Mouse (Mus musculus) gastrocnemius, adult 18-20 months (tissue): ENCODE results near the gene Soat1. TPM values are rescaled to one million over a fixed set of nuclear protein-coding genes. Genes with fewer than 3 reads are reported as not detected.
A peak's percentile ranks its signal among the peaks of the same experiment; 100 is the strongest.

ENCODE experiments used
- DNase-seq: peaks from one replicate; pipeline ENCODE4 v3.0.0; 2021; ENCODE audit warnings: low spot score
- total RNA-seq, 2 experiments: library from RNA; stranded (reverse); gene quantifications; 2 replicates each; pipeline ENCODE4 v1.2.3; 2021

Gene Soat1
- total RNA-seq, 2 experiments from 2014 or later: 3.2 to 4.9 TPM

DNA sequence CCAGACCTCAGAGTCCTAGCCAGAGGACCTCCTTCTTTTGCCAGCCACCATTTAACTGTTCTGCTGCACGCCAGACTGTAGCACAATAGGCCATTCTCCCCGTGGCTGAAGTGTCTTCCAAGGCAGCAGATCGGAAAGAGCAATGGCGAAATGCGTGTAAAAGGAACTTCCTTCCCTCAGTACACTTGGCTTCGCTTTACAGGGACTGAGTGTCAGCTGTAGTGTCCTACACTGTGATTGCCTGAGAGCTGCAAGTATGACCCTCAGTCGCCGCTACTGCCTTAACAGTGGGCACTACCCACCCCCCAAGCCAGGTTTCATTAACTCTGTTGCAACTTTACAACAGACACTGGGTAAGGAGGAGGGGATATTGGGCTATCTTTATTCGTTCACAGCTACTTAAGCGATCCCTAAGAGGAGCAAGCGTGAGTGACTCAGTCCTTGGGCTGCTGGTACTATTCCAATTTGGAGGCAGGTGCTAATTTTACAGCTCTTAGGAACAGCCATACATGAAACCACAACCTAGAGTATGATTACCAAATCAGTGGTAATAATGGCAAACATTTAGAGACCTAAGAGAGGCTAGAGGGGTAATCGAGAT is 6.4 kb downstream of the Soat1 start:
- DNase-seq: no peak

DNA sequence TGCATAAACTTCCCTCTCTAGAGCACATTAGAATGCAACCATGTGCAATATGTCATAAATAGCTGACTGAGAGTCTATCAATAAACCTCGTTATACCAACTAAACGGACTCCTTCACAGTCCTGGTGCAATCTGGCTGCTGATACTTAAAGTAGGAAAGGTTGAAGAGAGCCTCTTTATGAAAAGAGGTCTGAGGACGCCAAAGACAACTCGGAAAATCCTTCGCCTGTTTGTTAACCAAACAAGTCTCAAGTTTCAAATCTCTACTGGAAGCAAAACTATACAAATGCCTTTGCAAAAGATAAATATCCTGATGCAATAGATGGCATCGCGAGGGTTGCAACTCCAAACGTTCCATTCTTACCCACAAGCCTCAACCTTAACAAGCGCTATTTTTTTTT is 9.2 kb downstream of the Soat1 start:
- no peak for DNase-seq

DNA sequence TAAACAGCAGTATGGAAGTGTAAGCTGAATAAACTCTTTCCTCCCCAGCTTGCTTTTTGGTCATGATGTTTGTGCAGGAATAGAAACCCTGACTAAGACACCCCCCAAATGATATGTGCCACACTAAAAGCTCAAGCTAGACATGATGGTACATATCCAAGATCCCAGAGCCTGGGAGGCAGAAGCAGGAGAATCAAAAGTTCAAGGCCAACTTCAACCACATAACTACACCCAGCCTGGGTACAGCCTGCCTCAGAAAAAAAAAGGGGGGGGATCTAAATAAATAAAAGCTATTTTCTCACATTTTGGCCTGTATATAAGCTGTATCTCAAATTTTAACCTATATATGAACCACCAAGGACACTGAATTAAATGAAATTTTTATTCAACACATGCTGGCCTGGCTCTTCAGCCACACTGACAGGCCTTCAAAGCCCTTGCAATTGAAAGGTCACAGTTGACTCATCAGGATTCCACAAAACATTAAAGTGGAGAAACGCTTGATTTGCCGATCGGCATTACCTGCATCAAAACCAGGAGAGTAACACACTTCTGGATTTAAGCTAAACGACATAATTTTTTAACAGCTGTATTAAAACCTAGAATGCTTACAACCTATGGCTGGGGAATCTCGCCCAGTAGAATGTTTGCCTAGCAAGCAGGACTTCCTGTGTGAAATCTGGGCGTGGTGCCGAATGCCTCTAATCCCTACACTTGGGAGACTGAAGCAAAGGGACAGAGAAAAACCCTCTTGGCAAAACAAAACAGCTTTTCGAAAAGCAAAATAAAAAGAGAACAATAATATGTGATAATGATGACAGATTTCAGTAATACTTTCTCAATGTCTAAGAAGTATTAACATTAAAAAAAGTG is 9.9 kb downstream of the Soat1 start:
- no peak for DNase-seq

DNA sequence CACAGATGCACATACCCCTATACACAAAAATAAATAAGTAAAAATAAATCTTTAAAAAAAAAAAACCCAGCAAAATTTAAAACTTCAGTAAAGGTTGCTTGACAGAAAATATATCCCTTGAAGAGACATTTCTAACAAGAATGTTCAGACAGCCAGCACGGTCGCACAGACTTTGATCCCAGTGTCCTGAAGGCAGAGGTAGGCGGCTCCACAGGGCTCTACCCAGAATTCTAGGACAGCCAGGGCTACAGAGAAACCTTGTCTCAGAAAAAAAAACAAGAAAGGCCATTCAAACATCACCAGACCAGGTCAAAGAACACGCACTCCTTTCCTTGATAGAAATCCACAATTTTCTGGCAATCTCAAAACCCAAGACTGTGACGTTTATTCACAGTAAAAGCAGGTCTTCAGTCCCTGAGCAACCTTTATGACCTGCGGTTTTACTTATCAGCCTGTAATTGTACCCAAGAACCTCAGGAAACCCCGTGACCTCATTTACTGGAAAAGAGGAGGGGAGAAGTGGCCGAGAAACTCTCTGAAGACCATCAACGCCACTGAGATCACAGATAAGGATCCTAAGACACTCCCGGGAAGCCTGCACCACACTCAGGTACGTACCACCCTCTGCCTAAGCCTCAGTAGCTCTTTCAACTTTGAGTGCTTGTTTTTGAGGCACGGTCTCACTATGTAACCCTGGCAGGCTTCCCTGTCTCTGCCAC is 11.7 kb downstream of the Soat1 start:
- no peak for DNase-seq

DNA sequence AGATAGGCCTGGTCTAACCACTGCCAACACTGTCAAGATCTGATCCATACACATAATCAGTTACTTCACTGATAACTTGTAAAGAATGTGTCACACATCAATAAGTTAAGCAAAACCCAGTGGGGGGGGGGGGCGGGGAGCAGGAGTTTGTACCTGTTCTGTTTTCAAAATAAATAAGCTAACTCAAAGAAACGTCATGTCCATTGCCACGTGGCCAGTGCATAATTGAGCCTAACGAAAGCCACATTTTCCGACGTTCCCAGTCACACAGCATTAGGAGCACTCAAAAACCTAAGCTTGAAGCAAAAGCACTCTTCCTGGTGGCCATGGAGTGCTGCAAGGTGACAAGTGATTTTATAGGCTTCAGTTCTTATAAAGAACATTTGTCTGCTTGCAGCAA is 13.1 kb downstream of the Soat1 start:
- DNase-seq: no peak

DNA sequence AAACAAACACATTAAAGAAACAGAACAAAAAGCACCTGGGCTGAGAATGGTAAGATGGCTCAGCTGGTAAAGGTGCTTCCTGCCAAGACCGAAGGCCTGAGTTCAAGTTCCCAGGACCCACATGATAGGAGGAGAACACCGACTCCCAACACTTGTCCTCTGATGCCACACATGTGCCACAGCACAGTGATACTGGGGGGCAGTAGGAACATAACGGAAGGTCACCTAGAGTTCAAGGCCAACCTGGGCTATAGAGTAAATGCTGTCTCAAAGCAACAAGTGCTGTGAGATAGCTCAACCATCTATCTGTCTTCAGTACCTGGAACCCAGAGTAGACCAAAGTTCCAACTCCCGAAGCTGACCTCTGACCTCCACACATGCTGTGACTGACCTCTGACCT is 13.9 kb downstream of the Soat1 start:
- no peak for DNase-seq

DNA sequence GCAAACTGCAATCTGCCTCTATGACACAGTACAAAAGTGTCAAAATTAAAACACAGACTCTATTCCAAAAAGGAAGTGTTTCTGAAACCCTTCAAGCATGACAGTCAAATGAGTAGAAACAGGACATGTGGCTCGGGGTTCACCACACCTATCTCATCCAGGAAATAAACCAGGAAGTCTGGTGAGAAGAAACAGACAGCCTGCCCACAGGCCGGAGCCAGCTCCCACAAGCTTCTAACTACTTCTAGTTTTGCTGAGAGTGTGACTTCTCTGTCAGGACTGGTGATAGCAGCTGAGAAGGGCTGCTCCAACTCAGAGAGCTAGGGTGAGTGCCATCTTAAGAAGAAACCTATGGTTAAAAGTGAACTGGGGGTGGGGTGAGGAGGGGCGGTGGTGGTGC is 14.4 kb downstream of the Soat1 start:
- DNase-seq: no peak

DNA sequence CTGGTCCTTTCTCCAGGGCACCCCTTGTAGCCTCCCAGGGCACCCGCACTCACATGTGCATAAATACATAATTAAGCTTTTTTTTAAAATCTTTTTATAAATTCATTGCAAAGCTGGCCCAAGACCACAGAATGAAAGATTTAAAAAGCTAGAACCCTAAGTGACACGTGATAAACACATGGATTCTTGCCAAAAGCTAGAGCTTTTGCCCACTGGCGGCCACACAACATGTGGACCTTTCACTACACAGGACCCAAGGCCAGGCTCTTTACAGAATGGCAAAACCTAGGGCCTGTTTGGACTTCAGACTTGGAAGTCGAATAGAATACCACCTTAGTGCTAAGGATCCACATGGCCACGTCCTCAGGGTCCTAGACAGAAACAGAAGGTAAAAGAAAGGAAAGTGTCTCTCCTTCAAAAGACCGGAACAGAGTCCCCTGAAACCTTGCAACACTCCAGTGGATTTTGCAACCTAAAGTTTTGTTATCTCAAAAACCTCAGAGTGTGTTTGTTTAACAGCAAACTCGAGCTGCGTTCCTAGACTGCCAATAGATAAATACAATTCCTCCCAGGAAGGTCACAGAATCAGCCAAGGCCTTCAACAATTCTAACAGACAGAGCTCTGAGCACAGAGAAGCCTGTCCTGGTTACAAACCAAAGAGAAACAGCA is 15.6 kb downstream of the Soat1 start:
- no peak for DNase-seq

DNA sequence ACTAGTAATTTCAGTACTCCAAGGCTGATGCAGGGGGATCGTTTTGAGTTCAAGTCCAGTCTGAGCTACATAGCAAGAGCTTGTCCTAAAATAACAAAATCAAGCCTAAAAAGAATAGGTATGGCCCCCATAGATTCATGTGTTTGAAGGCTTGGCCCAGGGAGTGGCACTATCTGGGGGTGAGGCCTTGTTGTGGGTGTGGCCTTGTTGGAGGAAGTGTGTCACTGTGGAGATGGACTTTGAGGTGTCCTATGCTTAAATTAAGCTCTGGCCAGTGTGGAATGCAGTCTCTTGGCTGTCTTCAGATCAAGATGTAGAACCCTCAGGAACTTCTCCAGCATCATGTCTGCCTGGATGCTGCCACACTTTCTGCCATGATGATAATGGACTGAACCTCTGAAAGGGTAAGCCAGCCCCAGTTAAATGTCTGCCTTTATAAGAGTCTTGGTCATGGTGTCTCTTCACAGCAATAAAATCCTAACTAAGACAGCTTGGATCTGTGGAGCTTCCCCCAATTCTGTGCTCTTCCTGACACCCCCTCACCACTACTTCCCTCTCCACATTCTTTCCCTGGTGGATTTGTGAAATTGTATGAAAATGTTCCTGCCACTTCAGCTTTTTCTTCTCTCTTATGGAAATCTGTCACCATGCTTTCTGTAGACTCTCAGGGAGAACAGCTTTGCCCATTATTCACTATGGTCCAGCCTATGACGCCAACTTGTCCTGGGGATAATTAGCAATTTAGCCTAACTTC is 18.9 kb downstream of the Soat1 start:
- DNase-seq: no peak

DNA sequence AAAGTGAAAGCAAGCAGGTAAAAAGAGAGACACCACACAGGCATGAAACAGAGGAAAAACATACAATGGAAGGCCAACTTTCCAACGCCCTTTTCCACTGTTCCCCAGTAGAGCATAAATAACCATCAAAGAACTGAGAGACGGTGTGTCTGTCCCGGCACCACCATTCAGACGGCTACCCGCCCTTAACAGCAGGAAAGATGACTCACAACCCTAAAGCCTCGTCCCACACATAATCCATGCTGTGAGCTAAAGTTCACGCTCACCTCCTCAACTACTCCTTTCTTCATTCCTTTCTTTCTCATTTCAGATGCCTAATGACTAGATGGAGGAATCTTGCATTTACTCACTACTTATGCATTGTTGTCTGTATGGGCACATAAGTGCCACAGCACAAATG is 19.7 kb downstream of the Soat1 start:
- no peak for DNase-seq

DNA sequence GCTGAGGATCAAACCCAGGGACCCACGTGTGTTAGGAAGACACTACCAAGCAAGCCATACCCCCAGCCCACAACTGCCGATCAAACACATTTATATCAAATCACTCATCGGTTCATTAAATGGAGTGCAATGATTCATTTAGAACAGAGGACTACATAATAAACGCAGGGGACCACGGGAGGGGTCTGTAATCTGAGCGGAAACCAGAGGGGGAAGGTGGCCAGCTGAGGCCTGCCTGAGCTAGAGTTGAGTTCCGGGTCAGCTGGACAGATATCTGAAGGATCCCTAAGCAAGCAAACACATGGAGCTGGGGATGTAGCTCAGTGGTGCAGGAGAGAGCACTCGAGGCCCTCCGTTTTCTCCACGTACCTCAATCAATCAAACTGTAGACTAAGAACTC is 20.3 kb downstream of the Soat1 start:
- DNase-seq: no peak

DNA sequence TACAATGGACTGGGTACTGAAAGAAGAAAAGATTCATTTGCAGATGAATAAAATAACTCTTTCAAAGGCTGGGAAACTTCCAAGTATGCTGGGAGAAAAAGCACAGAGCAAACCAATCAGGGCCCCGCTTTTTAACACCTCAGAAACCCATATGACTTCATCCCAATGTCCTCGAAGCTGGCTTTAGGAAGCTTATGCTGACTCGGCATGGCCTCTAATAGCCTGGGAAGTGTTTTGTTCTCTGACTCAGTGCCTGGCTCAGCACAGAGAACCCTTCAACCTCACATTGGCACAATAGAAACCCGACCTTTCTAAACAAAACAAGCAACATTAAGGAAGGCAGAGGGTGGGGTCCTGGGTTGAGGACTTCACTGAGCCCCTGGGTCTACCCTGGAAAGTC is 23.7 kb downstream of the Soat1 start:
- DNase-seq: no peak

DNA sequence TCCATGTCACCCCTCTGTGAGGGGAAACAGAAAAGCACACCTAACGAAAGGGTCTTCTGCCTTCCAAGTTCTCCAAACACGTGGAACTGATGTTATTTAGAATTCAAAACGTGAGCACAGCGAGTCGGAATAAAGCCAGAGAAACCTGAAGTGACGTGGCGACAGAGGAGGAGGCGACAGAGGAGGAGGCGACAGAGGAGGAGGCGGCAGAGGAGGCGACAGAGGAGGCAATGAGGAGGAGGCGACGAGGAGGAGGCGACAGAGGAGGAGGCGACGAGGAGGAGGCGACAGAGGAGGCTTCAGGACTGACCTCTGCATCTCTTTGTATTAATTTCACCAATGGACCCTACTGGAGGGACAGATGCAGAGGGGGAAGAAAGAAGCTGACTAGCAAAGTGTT is 24.4 kb downstream of the Soat1 start:
- DNase-seq: no peak

DNA sequence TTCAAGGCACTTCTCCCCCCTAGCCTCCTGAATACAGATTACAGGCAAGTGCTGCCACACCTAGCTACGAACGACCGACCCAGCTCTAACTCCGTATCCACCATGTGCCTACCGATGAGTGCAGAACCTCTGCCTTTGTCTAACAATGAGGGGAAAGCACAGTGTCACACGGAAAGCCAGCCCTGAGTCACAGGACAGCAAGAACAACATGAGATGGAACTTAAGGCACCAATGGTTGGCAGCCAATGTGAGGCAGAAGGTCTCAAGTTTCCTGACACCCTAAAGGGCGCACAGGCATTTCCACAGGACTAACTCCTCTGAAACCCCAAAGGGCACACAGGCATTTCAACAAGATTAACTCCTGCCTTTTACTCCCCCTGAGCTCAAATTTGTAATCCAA is 25.0 kb downstream of the Soat1 start:
- DNase-seq: peak; percentile 17

DNA sequence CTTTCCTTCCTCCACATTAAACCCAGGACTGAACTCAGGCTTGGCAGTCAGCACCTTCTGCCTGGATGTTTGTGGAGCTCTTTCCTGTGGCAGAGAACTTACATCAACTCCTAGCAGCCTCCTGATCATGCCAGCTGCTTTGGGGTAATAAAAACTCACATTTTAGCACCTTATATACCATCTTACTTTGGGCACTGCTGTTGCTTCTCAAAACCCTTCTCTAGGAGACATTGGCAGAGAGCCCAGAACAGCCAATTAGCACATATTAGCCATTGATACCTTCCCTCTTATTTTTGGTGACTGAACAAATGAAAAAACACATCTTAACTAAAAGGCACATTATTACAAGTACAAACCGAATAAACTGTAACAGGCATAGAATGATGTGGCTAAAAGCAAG is 29.1 kb downstream of the Soat1 start:
- DNase-seq: no peak

DNA sequence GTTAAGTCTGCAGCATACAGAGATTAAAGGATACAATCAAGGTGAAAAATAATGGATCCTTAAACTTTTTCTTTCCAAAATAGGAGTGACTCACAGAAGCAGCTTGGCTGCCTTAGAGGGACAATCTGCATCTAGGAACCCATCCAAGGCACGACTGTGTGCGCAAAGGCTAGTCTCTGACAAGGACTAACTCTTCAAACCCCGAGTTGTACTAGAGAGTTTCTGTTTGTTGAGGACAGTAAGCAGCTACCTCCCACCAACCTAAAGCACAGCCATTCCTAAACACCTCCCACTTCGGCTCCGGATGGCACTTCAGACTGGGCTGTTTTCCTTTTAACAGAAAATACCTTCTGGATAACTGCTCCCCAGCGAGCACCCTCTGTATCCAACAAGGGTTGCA is 31.4 kb downstream of the Soat1 start:
- no peak for DNase-seq

DNA sequence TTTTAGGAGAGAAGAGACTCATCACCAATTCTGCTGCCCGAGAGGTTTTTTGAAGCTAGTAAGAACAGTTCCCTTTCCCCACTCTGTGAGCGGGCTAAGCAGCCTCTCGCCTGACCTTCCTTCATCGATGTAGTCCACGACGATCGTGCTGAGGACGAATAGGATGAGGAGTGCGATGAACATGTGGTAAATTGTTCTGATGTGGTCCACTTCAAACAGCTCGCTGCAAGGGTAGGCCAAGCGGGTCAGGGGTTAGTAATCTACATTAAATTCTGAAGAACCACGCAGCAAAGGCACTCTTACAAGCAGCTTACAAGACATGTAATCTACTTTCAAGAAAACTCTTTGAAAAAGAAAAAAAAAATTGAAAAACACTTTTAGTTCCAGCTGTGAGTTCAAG is 31.9 kb downstream of the Soat1 start:
- DNase-seq: no peak

DNA sequence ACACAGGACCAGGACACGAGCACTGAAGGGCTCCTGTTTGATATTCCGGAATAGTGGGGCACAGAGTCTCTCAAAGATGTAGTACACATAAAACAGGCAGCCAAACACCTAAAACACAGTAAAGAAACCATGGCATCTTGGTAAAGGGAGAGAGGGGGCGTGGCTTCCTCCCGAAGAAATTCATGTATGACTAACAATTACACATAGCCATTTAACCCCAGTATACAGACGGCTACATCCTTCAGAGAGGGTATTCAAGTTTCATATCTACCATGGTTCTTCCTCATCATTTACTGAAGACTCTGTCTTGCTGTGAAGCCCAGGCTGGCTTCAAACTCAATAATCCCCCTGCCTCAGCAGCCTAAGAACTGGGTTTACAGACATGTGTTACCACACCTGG is 36.4 kb downstream of the Soat1 start:
- DNase-seq: no peak

DNA sequence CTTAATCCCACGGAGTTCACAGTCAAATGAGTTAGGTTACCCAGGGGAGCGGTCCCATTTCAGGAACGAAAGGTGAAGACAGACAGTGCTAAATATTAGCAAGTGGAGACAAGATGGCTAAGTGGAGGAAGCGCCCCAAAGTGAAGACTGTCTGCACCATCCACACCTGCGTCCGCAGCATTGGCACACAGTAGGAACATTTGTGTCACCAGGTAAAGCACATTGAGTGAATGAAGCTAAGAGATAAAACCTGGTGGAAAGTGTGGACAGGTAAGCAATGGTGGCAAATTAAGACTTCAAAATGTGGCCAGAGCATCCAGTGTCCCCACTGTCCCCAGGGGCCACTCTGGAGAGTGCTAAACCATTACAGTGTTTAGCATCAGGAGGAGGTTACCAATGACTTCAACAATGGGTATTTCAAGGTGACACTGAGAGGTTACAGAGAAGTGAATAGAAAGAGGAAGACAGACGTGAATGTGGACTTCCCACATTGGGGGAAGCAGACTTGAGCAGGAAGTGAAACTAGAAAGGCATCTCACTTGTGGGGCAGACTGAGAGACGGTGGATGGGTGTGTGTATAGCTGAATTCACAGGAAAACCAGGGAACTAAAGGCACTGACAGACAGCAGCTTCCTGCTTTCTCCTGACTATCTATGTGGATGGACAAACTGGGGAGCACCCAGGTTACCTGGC is 37.0 kb downstream of the Soat1 start:
- no peak for DNase-seq

DNA sequence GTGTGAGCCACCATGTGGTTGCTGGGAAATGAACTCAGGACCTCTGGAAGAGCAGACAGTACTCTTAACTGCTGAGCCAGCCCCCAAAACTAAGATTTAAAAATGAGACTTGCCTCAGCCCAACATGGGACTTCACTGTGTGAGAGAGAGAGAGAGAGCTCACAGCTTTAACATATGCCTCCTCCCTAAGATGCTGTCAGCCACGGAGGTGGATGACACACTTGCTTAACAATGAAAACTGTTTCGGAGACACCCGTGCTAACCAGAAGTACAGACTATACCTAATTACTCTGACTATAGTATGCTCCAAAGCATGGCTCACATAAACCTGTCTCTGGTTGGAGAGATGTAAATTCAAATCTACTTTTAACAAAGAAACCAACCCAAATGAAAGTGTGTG is 40.6 kb downstream of the Soat1 start:
- no peak for DNase-seq

DNA sequence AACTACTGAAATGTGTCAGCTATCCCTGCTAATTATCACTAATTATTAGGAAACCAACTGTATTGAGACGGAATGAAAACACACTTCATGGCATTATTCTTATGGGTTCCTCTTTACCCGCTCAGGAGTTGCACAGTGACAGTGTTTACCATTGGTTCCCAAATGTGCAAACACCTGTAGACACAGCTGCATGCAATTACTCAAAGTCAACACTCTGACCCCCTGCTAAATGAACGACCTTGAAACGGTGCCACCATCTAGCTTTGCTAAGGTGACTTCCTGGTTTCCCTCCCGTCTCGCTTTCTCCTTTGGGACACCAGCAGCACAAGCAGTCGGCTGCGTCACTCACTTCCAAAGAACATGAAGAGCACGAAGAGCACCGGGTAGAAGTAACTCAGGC is 41.6 kb downstream of the Soat1 start:
- DNase-seq: no peak
